Mouse (Mus musculus): ENCODE measurements around the gene Cacybp. TPM values are rescaled to one million over a fixed set of nuclear protein-coding genes. Genes with fewer than 3 reads are reported as not detected.

Gene Cacybp
- polyA plus RNA-seq, 1 experiment from 2014 or later: 196 TPM

DNA sequence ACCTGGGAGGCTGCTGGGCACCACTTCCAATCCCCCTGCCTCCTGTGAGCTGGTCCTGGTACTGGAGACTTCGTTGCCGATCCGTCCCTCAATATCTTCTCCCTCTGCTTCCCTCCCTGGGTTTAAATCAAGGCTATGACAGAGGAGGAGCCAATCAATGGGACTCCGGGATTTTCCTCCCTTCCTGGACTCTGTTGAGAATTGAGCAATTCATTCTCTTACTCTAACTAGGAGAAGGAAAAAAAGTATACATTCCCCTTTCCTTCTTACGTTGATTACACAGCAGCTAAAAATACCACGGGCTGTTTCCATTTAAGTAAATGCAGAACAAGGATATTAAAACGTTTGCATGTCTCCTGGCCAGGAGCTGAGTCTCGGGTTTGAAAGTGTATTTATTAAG is 59.2 kb downstream of the Cacybp start, which contains the start of gene Tnn:
Gene Tnn (minus strand): TSS at position 101 of the 400 bp plus-strand sequence.
- H3K27me3 ChIP-seq (ENCODE audit: control insufficient read depth, insufficient read depth, low read length): no peaks in the 10 kb centered on the region
- no peaks in the 10 kb centered on the region for H3K4me1 ChIP-seq (ENCODE audit: control insufficient read depth, insufficient read depth, low read length)
- H3K36me3 ChIP-seq (ENCODE audit: control insufficient read depth, insufficient read depth): no peaks in the 10 kb centered on the region
- H3K27ac ChIP-seq (ENCODE audit: low read length): no peak within 1 kb of the TSS
- 50% methylated on average over 8 of the region's 8 CpGs for WGBS
- H3K4me3 ChIP-seq (ENCODE audit: low read length): no peak within 1 kb of the TSS
- no peak for ATAC-seq (replicated peaks; ENCODE audit: extremely low read depth, insufficient read depth, low FRiP score)
- H3K4me2 ChIP-seq (ENCODE audit: low read depth, low read length): no peak within 1 kb of the TSS
- H3K9me3 ChIP-seq (replicated peaks; ENCODE audit: control insufficient read depth, low read length): no peaks in the 10 kb centered on the region
- H3K9ac ChIP-seq (ENCODE audit: low read length): no peak within 1 kb of the TSS

Other genes starting within 250 kb of the Cacybp start
- gene 4930523C07Rik, start 168.5 kb downstream of the Cacybp start, polyA plus RNA-seq (2015; fragmentation: Nextera tagmentation; extraction: Ambion mirVana): 19.0 and 21.9 TPM in 2 replicates
- 0.19 and 0.20 TPM in 2 replicates for gene Tnn, start 59.3 kb downstream of the Cacybp start, polyA plus RNA-seq (2015; fragmentation: Nextera tagmentation; extraction: Ambion mirVana)
- 201 and 210 TPM in 2 replicates for gene Mrps14, start 17.7 kb downstream of the Cacybp start, polyA plus RNA-seq (2015; fragmentation: Nextera tagmentation; extraction: Ambion mirVana)

Measured in heart, embryonic 16.5 days (tissue).